Mouse (Mus musculus) kidney, adult 2 months (tissue): Measurements from ENCODE around the gene Rrp1b.

Experiments used
- CTCF ChIP-seq: fragments of 200-500 bp; conservative IDR thresholded peaks from 2 replicates; pipeline ENCODE4 v1.5.1; 2011; ENCODE audit warnings: low read depth, mild to moderate bottlenecking, control low read depth, low read length, moderate library complexity, mixed read lengths; ENCODE audit not compliant: insufficient read depth, insufficient read length
- POLR2A ChIP-seq: fragments of 200-500 bp; IDR thresholded peaks from one replicate; pipeline ENCODE4 v1.6.1; 2011; ENCODE audit warnings: low read depth, low read length, control low read depth

DNA sequence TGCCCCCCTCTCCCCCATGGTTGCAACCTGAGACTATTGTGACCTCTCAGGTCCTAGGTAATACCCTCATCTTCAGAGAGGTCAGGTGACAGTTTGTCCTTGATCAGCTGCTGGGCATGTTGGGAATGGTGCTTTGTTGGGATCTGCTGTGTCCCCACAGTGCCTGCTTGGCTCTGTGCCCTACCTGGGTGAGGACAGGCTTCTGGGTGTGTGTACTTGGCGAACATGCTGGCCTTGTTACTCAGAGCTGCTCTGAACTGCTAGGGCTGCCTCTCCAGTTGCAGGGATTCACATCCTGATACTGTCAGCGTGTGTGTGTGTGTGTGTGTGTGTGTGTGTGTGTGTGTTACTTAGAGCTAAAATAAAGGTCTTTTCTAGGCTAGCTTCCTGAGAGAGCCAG lies 74.5 kb downstream of the Rrp1b start:
- TF ChIP-seq CTCF (no peak), POLR2A (no peak)
